Mouse (Mus musculus) left cerebral cortex, postnatal 10 days (tissue): ENCODE measurements at regions not wholly inside any gene's neighbourhood (a gene's known extent, or its start where the extent isn't known, plus 50 kb on each side); places are given as distances from the start of the nearest gene placed in this dataset.
A peak's percentile ranks its signal among the peaks of the same experiment; 100 is the strongest.

Experiments used
- DNase-seq, 2 experiments: peaks; one replicate each; pipeline ENCODE4 v3.0.0; 2021 to 2022; ENCODE audit warnings: low spot score in 2 of 2, mixed read lengths in 1 of 2; ENCODE audit errors: extremely low spot score in 1 of 2
- intact Hi-C: fragments of 180-260 bp; cut with DNase I; formaldehyde crosslinking; loops from one replicate; pipeline ENCODE4 v1.15.1; 2025

GRCm38 (mm10) chr2:19049877-19050731, 52.0 kb downstream of the 4930426L09Rik start:
- DNase-seq: no peak
- intact Hi-C loops: no loop called here

GRCm38 (mm10) chr2:19055500-19055899, 57.4 kb downstream of the 4930426L09Rik start:
- intact Hi-C loops: no loop called here
- no peak for DNase-seq

GRCm38 (mm10) chr2:19057859-19058258, 59.7 kb downstream of the 4930426L09Rik start:
- intact Hi-C loops: no loop called here
- DNase-seq: no peak

GRCm38 (mm10) chr2:19058765-19059164, 60.6 kb downstream of the 4930426L09Rik start:
- intact Hi-C loops: no loop called here
- no peak for DNase-seq

- intact Hi-C loops: no loop called here
- DNase-seq: no peak
Observed at GRCm38 (mm10) chr2:19059246-19059645, 61.1 kb downstream of the 4930426L09Rik start.

GRCm38 (mm10) chr2:19060218-19060915, 62.2 kb downstream of the 4930426L09Rik start:
- intact Hi-C loops: no loop called here
- DNase-seq: no peak

GRCm38 (mm10) chr2:19064560-19065362, 66.6 kb downstream of the 4930426L09Rik start:
- DNase-seq: no peak
- intact Hi-C loops: no loop called here

- DNase-seq: no peak
- intact Hi-C loops: no loop called here
Observed at GRCm38 (mm10) chr2:19065511-19065910, 67.4 kb downstream of the 4930426L09Rik start.

GRCm38 (mm10) chr2:19068161-19068560, 70.0 kb downstream of the 4930426L09Rik start:
- no peak for DNase-seq
- intact Hi-C loops: no loop called here

GRCm38 (mm10) chr2:19083816-19084215, 85.7 kb downstream of the 4930426L09Rik start:
- no peak for DNase-seq
- intact Hi-C loops: no loop called here

- intact Hi-C loops: no loop called here
Observed at GRCm38 (mm10) chr2:19085105-19085504, 87.0 kb downstream of the 4930426L09Rik start.

GRCm38 (mm10) chr2:19086167-19086566, 88.0 kb downstream of the 4930426L09Rik start:
- intact Hi-C loops: no loop called here
- DNase-seq: no peak

More at GRCm38 (mm10) chr2:19085105-19085504, 87.0 kb downstream of the 4930426L09Rik start:
- DNase-seq: no peak

GRCm38 (mm10) chr2:19086621-19087020, 88.5 kb downstream of the 4930426L09Rik start:
- DNase-seq: no peak
- intact Hi-C loops: no loop called here

- intact Hi-C loops: no loop called here
- DNase-seq: no peak
Observed at GRCm38 (mm10) chr2:19099384-19099783, 99.7 kb upstream of the Armc3 start.

- intact Hi-C loops: no loop called here
- peak in 1 of 2 experiments; percentile 8 for DNase-seq
Observed at GRCm38 (mm10) chr2:19108753-19109152, 90.3 kb upstream of the Armc3 start.

GRCm38 (mm10) chr2:19119871-19120270, 79.2 kb upstream of the Armc3 start:
- intact Hi-C loops: no loop called here
- DNase-seq: no peak

- no peak for DNase-seq
- intact Hi-C loops: no loop called here
Observed at GRCm38 (mm10) chr2:19132864-19133263, 66.2 kb upstream of the Armc3 start.

- intact Hi-C loops: no loop called here
- DNase-seq: no peak
Observed at GRCm38 (mm10) chr2:19142586-19142985, 56.5 kb upstream of the Armc3 start.

GRCm38 (mm10) chr2:19145412-19145811, 53.7 kb upstream of the Armc3 start:
- intact Hi-C loops: no loop called here
- no peak for DNase-seq
